Mouse (Mus musculus) spleen, adult 12 weeks (tissue): ENCODE measurements around the gene Topbp1.

Experiments
- DNase-seq: peaks from one replicate; pipeline ENCODE4 v3.0.0; 2022; ENCODE audit warnings: low spot score

Gene Topbp1

GRCm38 (mm10) chr9:103387011-103387653 is 82.1 kb downstream of the Topbp1 start:
- no peak for DNase-seq

DNA sequence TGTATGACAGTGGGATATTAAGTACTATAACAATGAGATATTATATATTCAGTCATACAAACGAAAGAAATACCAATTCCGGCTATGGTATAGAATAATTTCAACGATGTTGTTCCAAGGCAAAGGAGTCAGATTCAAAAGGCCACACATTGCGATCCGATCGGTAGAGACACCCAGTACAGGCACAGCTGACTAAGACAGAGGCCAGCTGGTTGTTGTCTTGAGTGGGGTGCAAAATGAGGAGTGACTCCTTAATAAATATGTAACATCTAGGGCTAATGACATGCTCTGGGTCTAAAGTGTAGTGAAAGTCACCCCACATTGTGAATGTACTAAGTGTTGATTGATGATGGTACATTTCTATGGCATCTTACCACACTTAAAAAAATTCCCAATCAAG is 84.2 kb downstream of the Topbp1 start:
- no peak for DNase-seq

GRCm38 (mm10) chr9:103391796-103392372 is 86.9 kb downstream of the Topbp1 start:
- DNase-seq = no peak

DNA sequence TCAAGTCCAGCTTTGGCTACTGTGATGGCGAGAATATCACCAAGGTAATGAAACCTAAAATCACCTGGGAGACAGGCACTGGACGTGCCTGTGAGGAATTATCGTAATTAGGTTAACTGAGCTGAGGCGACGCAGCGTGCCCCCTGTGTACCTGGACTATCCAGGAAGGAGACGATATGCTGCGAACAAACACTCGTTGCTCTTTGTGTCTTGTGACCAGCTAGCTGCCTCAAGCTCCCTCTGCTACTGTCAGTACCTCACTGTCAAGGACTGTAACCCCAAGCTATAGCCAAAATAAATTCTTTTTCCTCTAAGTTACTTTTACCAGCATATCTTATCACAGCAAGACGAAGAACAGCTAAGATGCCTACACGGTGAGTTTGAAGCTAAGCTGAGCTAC is 88.2 kb downstream of the Topbp1 start:
- no peak for DNase-seq

DNA sequence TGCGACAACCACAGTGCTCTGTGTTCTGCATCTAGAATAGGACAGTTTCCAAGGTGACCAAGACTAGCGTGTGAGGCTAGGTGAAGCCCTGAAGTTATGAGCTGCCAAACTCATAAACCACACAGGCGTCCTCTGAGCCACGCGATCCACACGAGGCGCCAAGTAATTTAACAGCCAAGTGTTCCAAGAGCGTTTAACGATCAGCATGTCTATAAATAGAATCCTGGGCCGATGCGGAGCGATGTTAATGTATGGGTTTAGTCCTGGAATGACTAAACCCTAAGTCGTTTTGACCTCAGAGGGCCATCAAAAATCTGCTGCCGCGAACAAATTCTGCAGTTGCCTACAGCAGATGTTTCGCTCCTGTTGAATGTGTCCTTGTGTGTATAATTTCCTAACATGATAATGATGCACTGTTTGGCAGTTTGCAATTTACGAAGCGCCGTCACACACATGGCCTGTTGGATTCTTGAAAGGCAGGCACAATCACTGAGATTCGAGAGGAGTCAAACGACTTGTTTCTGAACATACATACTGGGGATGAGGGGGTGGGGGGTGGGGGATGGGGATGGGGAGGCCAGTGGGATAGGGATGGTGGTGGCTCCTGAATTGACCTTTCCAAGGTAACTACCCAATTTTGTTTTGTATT is 93.6 kb downstream of the Topbp1 start:
- no peak for DNase-seq
